ENCODE assay signal across 10 mouse cellular contexts in the genomic region with DNA sequence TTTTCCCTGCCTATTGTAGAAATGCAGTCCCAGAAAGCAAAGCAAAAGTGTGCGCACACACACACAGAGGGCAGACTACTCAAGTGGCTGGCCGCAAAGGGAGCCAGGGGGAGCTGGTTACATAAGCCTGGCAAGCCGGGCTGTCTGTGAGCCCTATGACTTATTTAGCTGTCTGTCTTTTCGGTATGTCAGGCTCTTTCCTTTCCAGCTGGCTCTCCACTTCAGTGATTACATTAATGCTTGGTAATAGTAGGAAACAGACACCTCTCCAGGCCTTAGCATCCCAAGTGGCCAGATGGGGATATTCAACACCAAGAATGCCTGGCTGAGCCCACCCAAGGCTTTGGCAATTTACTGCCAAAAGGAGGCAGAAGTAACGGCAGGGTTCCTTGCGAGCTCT.
DNase-seq lines count a peak whose midpoint lies in the region; ATAC-seq lines count a peak whose summit lies in the region.
"Had no signal": no experiment of that assay in that cellular context is flagged by ENCODE, and none has a peak within 500 bp of the region (broad histone marks: within the 10 kb centered on the region; RNA-seq: fewer than 3 reads in every experiment).

No protein-coding gene starts in this region.

- intact Hi-C loops in heart, postnatal 10 days (cut with DNase I) = no loop called here

- H3K9me3 ChIP-seq in hindbrain, embryonic 10.5 days = no peaks in the 10 kb centered on the region
- H3K9me3 ChIP-seq in hindbrain, embryonic 14.5 days (ENCODE audit: control insufficient read depth, low read length) = no peaks in the 10 kb centered on the region
- H3K9me3 ChIP-seq: limb, embryonic 12.5 days had no signal

- H3K27ac ChIP-seq in hindbrain, embryonic 10.5 days = peak overlapping the region; percentile 8; the same call in 1 of the 2 replicates
- H3K27ac ChIP-seq in hindbrain, embryonic 14.5 days = no peak overlapping the region
- H3K27ac ChIP-seq: limb, embryonic 12.5 days had no signal

- H3K4me3 ChIP-seq in hindbrain, embryonic 10.5 days = no peak overlapping the region
- no peak overlapping the region for H3K4me3 ChIP-seq in hindbrain, embryonic 14.5 days (replicated peaks; ENCODE audit: low read length)
- H3K4me3 ChIP-seq: limb, embryonic 12.5 days had no signal

- peaks cover 38% of the 10 kb centered on the region for H3K4me1 ChIP-seq in hindbrain, embryonic 10.5 days (replicated peaks)
- peaks cover 46% of the 10 kb centered on the region for H3K4me1 ChIP-seq in hindbrain, embryonic 14.5 days (replicated peaks; ENCODE audit: control insufficient read depth, insufficient read depth, low read length)

- DNase-seq in hindbrain, embryonic 10.5 days (ENCODE audit: low spot score) = no peak
- DNase-seq in hindbrain, embryonic 14.5 days (ENCODE audit: low spot score) = no peak
- DNase-seq in NIH3T3 (ENCODE audit: low read depth) = peak; percentile 27
- peak; percentile 46 for DNase-seq in embryo, embryonic 11 days
- peak; percentile 28 to 47 for DNase-seq in heart, postnatal 10 days
- DNase-seq in spleen, adult 18-20 months = no peak
- no peak for DNase-seq in layer of hippocampus, adult 9-10 months (ENCODE audit: low spot score)
- DNase-seq: adrenal gland, postnatal 36 days had no signal

- H3K36me3 ChIP-seq in hindbrain, embryonic 10.5 days = no peaks in the 10 kb centered on the region
- H3K36me3 ChIP-seq in hindbrain, embryonic 14.5 days (replicated peaks; ENCODE audit: control insufficient read depth, insufficient read depth) = no peaks in the 10 kb centered on the region
- H3K36me3 ChIP-seq: limb, embryonic 12.5 days had no signal

- 50% methylated on average over 6 of the region's 6 CpGs for WGBS in hindbrain, embryonic 10.5 days
- WGBS in hindbrain, embryonic 14.5 days = 34% methylated on average over 6 of the region's 6 CpGs

- no peaks in the 10 kb centered on the region for H3K27me3 ChIP-seq in hindbrain, embryonic 10.5 days (ENCODE audit: insufficient read depth, poor library complexity, severe bottlenecking)
- no peaks in the 10 kb centered on the region for H3K27me3 ChIP-seq in hindbrain, embryonic 14.5 days (ENCODE audit: control insufficient read depth, insufficient read depth, low read length)
- H3K27me3 ChIP-seq: limb, embryonic 12.5 days had no signal

- H3K9ac ChIP-seq in hindbrain, embryonic 14.5 days = no peak overlapping the region
- H3K9ac ChIP-seq: limb, embryonic 12.5 days had no signal

- ATAC-seq in hindbrain, embryonic 14.5 days (ENCODE audit: low FRiP score) = no peak
- ATAC-seq in activated CD4-positive, CD25-positive, alpha-beta regulatory T cell, adult 4 months = no peak

- no peak overlapping the region for H3K4me2 ChIP-seq in hindbrain, embryonic 14.5 days (replicated peaks)
- H3K4me2 ChIP-seq: limb, embryonic 12.5 days had no signal

Comparison
In these comparisons a context has a peak if more than half of its experiments do, and no peak if none do; other contexts are left out.
1. DNase-seq: peak in NIH3T3 (single experiment), embryo, embryonic 11 days (single experiment) and heart, postnatal 10 days (2 of 2); none in hindbrain, embryonic 10.5 days (single experiment), hindbrain, embryonic 14.5 days (single experiment), spleen, adult 18-20 months (0 of 2) and layer of hippocampus, adult 9-10 months (single experiment).